Mouse (Mus musculus): ENCODE data around the gene Tmem108.

Gene Tmem108

DNA sequence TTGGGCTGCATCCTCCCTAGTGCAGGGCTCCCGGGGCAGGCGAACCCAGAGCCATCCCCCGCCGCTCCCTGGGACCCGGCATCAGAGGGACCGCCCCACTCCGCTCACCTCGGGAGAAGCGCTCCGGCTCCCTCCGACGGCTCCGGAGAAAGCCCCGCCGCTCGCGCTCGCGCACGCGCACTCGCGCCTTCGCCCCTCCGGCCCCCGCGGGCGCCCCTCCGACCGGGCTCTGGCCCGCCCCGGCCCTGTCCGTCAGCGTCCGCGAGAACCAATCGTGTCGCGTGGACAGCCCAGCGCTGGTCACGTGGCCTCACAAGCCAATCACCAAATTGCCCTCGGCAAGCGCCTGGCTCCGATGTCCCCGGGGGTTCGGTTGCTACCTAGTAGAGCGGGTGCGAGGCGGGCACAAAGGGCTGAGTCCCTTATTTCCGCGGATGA lies at the start of gene Tmem108:
Gene Tmem108, minus strand, starts transcription at position 191 of the 438 bp plus-strand sequence.
- DNase-seq (ENCODE audit: low read depth): peak; percentile 18

GRCm38 (mm10) chr9:103789029-103789428 lies 27.4 kb upstream of the Tmem108 start:
- no peak for DNase-seq (ENCODE audit: low read depth)

DNA sequence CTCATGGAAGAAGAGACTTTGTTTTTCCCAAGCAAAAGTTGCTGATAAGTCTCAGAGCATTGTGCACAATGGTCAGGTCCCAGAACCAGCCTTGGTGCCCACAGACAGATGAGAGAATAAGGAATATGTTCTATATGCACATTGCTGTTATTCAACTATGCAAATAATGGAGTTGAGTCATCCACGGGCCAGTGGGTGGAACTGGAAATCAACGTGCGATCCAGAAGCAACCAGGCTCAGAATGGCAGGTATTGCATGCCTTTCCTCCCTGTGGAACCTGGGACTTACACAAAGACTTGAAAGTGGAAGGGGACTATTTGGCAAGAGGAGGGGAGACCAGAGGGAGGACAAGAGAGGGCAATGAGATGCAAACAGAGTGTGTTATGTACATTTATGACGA lies 22.5 kb upstream of the Tmem108 start:
- no peak for DNase-seq (ENCODE audit: low read depth)

- DNase-seq (ENCODE audit: low read depth): no peak
Measured at GRCm38 (mm10) chr9:103783276-103783675, 21.6 kb upstream of the Tmem108 start.

DNA sequence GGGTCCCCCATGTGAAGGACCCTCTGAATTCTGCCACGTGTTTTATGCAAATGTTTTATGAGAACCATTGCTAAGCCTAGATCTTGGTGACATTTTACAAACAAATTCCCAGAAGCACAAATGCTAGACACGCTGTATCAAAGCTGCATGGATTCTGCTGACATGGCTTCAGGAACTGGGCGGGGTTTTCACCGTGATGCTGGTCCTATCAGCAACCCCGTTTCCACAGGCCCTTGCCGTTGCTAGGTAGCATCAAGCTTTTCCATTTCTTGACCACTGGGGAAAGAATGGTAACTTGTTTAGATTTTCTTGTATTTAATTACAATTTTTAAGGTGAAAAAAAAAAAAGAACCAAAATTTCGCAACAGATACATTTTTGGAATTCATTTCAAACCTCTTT lies 20.7 kb upstream of the Tmem108 start:
- DNase-seq (ENCODE audit: low read depth): no peak

DNA sequence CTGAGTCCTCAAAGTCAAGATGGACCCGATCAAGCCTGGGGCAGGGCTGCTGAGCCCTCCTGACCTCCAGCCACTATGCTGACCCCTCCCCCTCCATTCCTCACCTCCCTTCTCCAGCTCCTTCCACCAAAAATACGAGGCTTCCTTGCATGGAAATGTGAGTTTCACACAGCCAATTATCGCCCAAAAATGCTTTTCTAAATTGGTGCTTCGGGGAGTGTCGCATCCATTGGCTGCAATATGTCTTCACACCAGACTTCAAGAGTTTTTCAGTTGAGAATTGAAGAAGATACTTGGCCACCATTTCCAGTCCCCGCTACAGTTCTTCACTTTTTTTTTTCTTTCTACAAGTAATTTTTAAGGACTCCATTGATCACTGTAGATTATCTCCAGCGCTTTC lies 19.8 kb upstream of the Tmem108 start:
- no peak for DNase-seq (ENCODE audit: low read depth)

DNA sequence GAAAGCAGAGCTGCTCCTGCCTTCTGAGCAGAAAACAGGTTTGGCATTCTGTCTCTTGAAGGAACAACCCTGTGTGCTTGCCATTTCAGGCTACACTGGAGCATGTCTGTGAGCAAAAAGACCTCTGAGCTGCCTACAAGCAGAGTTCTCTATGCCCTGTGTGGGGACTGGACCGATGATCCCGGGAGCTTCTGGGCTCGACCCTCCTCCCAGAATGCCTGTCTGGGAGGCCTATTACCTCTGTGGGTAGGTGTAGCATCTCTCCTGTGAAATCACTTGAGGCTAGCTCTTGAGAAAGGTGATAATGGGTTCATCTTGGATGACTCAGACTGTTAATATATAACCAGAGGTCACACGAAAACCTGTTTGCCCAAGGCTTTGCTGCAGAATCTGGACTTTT lies 19.0 kb upstream of the Tmem108 start:
- no peak for DNase-seq (ENCODE audit: low read depth)

DNA sequence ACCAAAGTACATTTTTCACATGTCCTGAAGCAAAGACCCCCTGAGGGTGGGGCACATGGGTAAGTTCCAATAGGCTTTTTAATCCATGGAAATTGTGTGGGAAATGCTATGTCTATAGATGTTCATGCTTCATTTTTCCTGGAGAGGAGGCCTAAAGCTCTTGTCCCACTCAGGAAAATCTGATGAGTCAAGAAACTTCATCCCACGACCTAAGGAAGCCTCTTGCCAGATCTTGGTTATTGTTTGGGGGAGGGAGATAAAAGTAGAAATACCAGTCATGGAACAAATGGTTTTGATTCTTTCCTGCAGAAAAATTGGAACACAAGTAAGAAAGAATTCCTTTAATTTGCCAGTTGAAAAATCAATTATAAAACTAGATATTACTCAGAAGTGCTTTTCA lies 16.5 kb upstream of the Tmem108 start:
- DNase-seq (ENCODE audit: low read depth): no peak

- DNase-seq (ENCODE audit: low read depth): peak; percentile 3
Measured at GRCm38 (mm10) chr9:103761151-103761571, 476 bp downstream of the Tmem108 start.

GRCm38 (mm10) chr9:103760356-103760755 lies 1.3 kb downstream of the Tmem108 start:
- DNase-seq (ENCODE audit: low read depth): no peak

DNA sequence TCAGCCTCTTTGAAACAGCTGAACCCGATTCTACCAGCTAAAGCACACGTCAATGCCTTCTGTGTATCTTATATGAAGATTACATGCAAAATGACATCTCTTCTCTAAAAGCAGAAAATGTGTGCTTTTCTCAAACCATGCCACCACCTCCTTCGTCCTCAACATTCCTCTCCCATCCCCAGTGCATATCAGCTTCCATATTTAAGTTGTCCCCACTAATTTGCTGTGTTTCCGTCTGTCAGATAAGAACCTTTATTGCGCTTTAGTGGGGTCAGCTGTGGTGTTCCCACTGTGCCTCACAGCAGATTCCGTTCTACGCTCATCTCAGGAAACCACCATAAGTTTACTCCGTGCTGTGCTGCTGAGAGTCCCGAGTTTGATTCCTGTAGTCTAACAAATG lies 1.8 kb downstream of the Tmem108 start:
- no peak for DNase-seq (ENCODE audit: low read depth)

DNA sequence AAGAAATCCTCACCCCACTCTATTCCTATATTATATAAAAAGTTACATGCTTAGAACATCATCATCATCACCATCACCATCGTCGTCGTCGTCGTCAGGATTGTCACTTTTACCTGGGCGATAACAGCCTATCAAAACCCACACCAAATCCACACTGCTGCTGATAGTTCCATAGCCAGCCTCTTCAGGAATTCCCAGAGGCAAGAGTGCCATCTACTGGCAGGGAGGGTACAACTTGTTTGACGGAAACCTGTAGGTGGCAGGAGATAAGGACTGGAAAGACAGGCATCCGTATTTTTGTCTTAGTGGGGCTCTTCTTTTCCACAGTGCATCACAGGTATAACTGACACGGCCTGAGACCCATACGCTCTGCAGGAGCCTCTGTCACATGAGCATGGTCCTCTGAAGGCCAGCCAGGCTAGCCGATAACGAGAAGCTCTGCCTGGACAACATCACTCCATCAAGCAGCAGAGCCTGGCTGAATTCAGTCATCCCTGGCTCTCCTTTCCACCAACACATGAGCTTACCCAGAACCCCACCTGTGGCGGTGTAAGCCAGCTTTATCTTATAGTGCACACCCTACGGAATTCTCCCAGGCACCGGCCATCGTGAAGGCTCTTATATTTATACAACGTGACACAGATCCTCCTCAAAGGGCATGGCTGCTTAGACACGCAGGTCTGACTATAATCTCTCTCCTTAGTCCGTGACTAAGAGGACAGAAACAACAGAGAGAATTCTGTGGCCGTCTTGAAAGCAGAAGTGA lies 2.5 kb downstream of the Tmem108 start:
- peak; percentile 55 for DNase-seq (ENCODE audit: low read depth)

DNA sequence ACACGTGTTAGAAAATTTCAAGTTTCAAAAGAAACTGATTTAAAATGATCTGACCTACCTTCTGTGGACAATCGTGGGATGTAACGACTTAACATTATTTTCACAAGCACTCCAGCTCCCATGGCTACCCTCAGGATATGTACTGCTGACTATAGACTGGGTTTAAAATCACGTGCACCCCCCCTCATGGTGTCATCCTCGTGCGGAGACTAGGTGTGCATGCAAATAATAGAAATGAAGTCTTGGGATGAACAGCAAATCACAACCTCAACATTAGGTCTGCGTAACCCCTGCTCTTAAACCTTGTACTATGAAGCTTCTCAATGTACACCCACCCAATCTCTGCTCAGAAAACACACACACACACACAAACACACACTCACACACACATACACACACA lies 3.4 kb downstream of the Tmem108 start:
- no peak for DNase-seq (ENCODE audit: low read depth)

- no peak for DNase-seq (ENCODE audit: low read depth)
Measured at GRCm38 (mm10) chr9:103752618-103753017, 9.0 kb downstream of the Tmem108 start.

DNA sequence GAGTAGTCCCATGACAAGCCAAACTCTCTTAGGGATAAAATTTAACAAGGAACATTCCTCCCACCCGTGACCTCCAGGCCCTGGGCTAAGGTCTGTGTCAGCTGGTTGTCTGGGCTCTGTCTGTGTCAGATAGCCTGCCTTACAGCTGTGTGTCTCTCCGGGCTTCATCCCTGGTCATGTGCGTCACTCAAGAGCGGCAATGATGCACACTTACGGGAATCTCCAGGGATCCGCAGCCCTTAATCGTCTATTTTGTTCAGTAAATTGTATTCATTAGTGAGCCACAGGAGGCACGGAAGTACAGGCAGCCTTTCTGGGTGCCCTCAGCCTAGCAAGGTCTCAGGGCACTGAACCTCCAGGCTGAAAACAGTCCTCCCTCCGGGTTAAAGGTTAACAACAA lies 10.1 kb downstream of the Tmem108 start:
- no peak for DNase-seq (ENCODE audit: low read depth)

DNA sequence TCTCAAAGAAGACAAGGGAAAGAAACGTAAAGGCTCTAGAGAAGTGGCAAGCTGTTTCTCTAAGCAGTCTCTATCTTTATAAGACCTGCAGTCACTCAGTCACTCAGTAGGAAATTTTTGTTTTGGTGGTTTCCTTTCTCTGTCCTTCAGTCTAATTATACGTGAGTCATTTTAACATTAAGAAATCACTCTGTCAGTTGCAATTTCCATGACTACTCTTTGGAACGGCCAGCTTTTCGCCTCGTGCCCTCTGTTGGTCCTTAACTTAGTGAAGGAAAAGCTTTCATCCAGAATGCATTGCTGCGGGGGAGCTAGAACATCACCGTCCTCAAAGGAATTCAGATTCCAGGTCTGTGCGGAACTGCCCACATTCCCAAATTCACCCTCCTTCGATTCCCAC lies 11.1 kb downstream of the Tmem108 start:
- DNase-seq (ENCODE audit: low read depth): no peak

GRCm38 (mm10) chr9:103746598-103746997 lies 15.0 kb downstream of the Tmem108 start:
- no peak for DNase-seq (ENCODE audit: low read depth)

GRCm38 (mm10) chr9:103740145-103740544 lies 21.5 kb downstream of the Tmem108 start:
- DNase-seq (ENCODE audit: low read depth): no peak

GRCm38 (mm10) chr9:103739062-103739461 lies 22.6 kb downstream of the Tmem108 start:
- DNase-seq (ENCODE audit: low read depth): no peak

GRCm38 (mm10) chr9:103729716-103730115 lies 31.9 kb downstream of the Tmem108 start:
- DNase-seq (ENCODE audit: low read depth): no peak

DNA sequence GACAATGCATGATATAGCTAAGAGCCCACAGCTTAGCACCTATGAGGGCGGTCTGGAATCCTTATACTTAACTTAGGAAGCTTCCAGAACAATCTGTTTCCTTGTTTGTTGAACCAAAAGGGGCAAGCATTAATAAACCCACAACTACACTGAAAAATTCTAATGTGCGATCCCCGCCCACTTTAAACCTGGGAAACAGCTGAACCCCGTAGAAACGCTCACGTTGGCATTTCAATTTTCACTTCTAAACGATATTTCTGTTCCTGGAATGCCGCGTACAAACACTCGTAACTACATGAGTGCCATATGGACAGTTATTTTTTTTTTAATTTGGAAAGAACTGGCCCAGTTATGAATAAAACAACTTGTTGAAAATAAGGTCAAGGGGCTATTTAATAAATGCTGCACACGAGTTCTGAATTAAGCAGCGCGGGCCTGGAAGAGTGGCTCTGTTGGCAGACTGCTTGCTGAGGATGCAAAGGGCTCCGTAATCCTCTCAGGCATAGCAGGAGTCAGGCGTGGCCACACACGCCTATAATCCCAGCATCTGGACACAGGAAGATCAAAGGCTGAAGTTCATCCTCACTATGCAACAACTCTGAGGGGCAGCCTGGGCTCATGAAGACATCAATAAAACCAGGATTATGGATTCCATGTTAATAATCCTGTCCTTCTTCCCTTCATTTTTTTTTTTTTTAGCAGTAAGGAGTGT lies 34.7 kb downstream of the Tmem108 start:
- no peak for DNase-seq (ENCODE audit: low read depth)

GRCm38 (mm10) chr9:103725497-103725896 lies 36.1 kb downstream of the Tmem108 start:
- no peak for DNase-seq (ENCODE audit: low read depth)

GRCm38 (mm10) chr9:103721486-103721885 lies 40.2 kb downstream of the Tmem108 start:
- no peak for DNase-seq (ENCODE audit: low read depth)

- DNase-seq (ENCODE audit: low read depth): no peak
Measured at GRCm38 (mm10) chr9:103721081-103721480, 40.6 kb downstream of the Tmem108 start.
